Mouse (Mus musculus) cerebellum, adult 2 months (tissue): ENCODE measurements around the gene Zscan5b.

ENCODE experiments used
- CTCF ChIP-seq: fragments of 200-500 bp; IDR thresholded peaks from 2 replicates; pipeline ENCODE4 v1.5.1; 2011; ENCODE audit warnings: low read depth, mild to moderate bottlenecking, control low read depth, low read length, moderate library complexity, borderline replicate concordance; ENCODE audit not compliant: insufficient read depth
- POLR2A ChIP-seq: fragments of 200-500 bp; IDR thresholded peaks from 2 replicates; pipeline ENCODE4 v1.6.1; 2011; ENCODE audit warnings: low read length, control low read depth, borderline replicate concordance; ENCODE audit not compliant: insufficient read depth

- TF ChIP-seq CTCF: no peak
- no peak for TF ChIP-seq POLR2A
Measured at GRCm38 (mm10) chr7:6220147-6220546, 1.9 kb upstream of the Zscan5b start.
